Mouse (Mus musculus) embryonic stem cell, embryonic (primary cell): ENCODE data around the gene Npepps.

ENCODE experiments used
- CTCF ChIA-PET, 4 experiments: fragments of 300-600 bp in 2 of 4; fragments of 350-600 bp in 2 of 4; sonication (Branson Sonifier 250); formaldehyde crosslinking; loops; one replicate each; lab custom pipeline; 2022; ENCODE audit warnings: inconsistent platforms in 2 of 4; lab: Charles Lee
- POLR2A ChIA-PET, 4 experiments: fragments of 300-600 bp in 2 of 4; fragments of 350-600 bp in 2 of 4; sonication (Branson Sonifier 250); formaldehyde crosslinking; loops; one replicate each; lab custom pipeline; 2022; ENCODE audit warnings: antibody characterized with exemption in 4 of 4, inconsistent platforms in 1 of 4; lab: Charles Lee

The Npepps gene

GRCm38 (mm10) chr11:97229396-97229795, 51.0 kb downstream of the Npepps start:
- ChIA-PET CTCF (interaction anchor here in 1 of 4 experiments (1.5 kb wide), 1 partner anchor 15 kb away, joined by 3 read pairs; no protein-coding TSS in a partner anchor), POLR2A (interaction anchor here in 2 of 4 experiments (1.0 to 1.9 kb wide), 8 partner anchors 8 to 172 kb away, joined by 3 to 7 read pairs (median 3); no protein-coding TSS in a partner anchor)

GRCm38 (mm10) chr11:97228985-97229384, 51.5 kb downstream of the Npepps start:
- ChIA-PET POLR2A (interaction anchor here in 2 of 4 experiments (1.0 to 1.9 kb wide), 8 partner anchors 9 to 172 kb away, joined by 3 to 7 read pairs (median 3); no protein-coding TSS in a partner anchor), CTCF (interaction anchor here in 1 of 4 experiments (1.5 kb wide), 1 partner anchor 15 kb away, joined by 3 read pairs; no protein-coding TSS in a partner anchor)

- POLR2A ChIA-PET: no interaction called here
- CTCF ChIA-PET: no interaction called here
Measured at GRCm38 (mm10) chr11:97226131-97226530, 54.3 kb downstream of the Npepps start.

GRCm38 (mm10) chr11:97223485-97223884, 57.0 kb downstream of the Npepps start:
- ChIA-PET POLR2A (interaction anchor here in 1 of 4 experiments (1.1 to 2.2 kb wide), 4 partner anchors 9 to 39 kb away, joined by 3 to 10 read pairs (median 4); no protein-coding TSS in a partner anchor), CTCF (no interaction called here)

DNA sequence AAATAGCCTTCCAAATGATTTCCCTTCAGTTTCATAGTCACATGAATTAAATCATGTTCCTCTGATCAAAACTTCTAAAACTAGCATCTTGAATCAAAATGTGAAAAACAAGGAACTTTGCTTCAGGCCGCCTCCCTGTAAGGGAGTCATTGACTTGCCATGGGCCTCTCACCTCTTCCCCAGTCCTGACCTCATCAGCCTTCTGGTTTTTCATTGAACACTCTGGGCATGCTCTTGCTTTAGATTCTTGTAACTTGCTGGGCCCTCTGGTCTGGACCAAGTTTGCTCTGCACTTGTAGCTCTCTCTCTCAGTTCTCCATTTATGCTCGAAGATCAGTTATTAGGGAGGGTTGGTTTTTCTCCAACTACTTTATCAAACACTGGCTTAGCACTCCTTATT, 58.8 kb downstream of the Npepps start:
- CTCF ChIA-PET: no interaction called here
- POLR2A ChIA-PET: interaction anchor here in 1 of 4 experiments (0.6 to 2.2 kb wide), 3 partner anchors 10 to 988 kb away, joined by 3 to 10 read pairs (median 3); no protein-coding TSS in a partner anchor

DNA sequence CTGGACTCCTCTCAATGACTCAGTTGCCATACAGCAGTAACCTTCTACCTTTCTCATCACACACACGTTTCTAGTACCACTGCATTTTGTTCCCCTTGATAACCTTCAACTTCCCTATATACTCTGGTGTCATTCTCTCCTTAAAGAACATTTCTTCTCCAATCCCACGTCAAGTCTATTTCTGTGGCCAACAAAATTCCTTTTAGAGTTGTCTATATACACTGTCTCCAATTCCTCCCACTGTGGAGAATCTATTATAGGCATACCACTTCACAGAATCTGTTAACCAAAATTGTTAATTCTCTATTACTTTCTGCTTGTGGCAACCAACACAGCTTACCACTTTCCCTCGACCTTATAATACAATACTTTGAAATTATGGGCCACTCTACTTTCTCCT, 60.2 kb downstream of the Npepps start:
- ChIA-PET CTCF (interaction anchor here in 1 of 4 experiments (1.5 kb wide), 1 partner anchor 28 kb away, joined by 3 read pairs; no protein-coding TSS in a partner anchor), POLR2A (interaction anchor here in 3 of 4 experiments (0.6 to 1.7 kb wide), 7 partner anchors 12 to 90 kb away, joined by 3 to 6 read pairs (median 4); no protein-coding TSS in a partner anchor)

- POLR2A ChIA-PET: interaction anchor here in 3 of 4 experiments (0.7 to 3.6 kb wide), 14 partner anchors 13 to 97 kb away, joined by 3 to 11 read pairs (median 4); partner anchors contain the start of gene Kpnb1 (in 1 of the 3)
Measured at GRCm38 (mm10) chr11:97214411-97214810, 66.0 kb downstream of the Npepps start.

GRCm38 (mm10) chr11:97210728-97211400, 69.6 kb downstream of the Npepps start:
- ChIA-PET CTCF (no interaction called here), POLR2A (interaction anchor here in 2 of 4 experiments (1.0 to 4.9 kb wide), 5 partner anchors 11 to 105 kb away, joined by 3 to 18 read pairs (median 5); partner anchors contain the start of genes Kpnb1 (in 1 of the 2) and Mrpl45 (in 1 of the 2))

More at GRCm38 (mm10) chr11:97214411-97214810, 66.0 kb downstream of the Npepps start:
- CTCF ChIA-PET: interaction anchor here in 2 of 4 experiments (1.0 to 1.9 kb wide), 2 partner anchors 15 to 96 kb away, joined by 3 to 5 read pairs; no protein-coding TSS in a partner anchor

- ChIA-PET POLR2A (interaction anchor here in 2 of 4 experiments (0.6 to 4.9 kb wide), 8 partner anchors 9 to 184 kb away, joined by 3 to 18 read pairs (median 4); partner anchors contain the start of gene Kpnb1 (in 1 of the 2)), CTCF (interaction anchor here in 1 of 4 experiments (0.5 kb wide), 1 partner anchor 115 kb away, joined by 5 read pairs; no protein-coding TSS in a partner anchor)
Measured at GRCm38 (mm10) chr11:97207011-97207422, 73.4 kb downstream of the Npepps start.

DNA sequence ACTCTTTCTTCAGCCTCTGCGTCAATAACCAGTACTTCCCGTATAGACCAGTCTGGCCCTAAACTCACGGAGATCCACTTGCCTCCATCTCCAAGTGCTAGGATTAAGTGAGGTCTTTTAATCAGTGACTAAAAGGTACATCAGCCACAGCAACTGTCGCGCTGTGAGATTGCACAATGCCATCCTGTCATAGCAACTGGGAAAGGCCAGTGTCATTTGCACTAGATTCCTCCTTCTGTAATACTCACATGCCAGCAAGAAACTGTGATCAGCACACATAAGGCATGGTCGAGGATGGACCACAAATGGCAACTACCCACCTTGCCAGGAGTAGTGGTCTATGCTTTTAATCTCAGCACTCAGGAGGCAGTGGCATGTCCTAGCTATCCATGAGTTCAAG, 80.9 kb downstream of the Npepps start:
- ChIA-PET CTCF (interaction anchor here in 3 of 4 experiments (0.5 to 2.0 kb wide), 7 partner anchors 8 to 327 kb away, joined by 3 to 12 read pairs (median 3); partner anchors contain the start of gene Osbpl7 (in 1 of the 3)), POLR2A (interaction anchor here (0.6 to 1.9 kb wide), 10 partner anchors 10 to 222 kb away, joined by 3 to 7 read pairs (median 4); partner anchors contain the start of genes Kpnb1 (in 1 of the 4) and Mrpl45 (in 1 of the 4))

DNA sequence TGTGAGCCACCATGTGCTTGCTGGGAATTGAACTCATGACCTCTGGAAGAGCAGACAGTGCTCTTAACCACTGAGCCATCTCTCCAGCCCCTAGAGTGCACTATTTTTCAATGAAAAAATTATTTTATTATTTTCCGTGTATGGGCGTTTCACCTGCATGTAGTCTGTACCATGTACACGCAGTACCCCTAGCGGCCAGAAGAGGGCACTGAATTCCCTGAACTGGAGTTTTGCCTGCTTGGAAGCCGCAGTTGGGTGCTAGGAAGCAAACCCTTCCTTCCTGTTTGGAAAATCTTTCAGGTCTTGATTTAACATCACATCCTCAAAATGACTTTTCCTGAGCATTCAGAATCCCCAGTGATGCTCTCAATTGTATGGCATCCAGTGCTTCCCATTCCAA, 81.8 kb downstream of the Npepps start:
- POLR2A ChIA-PET: interaction anchor here in 1 of 4 experiments (0.7 kb wide), 1 partner anchor 8 kb away, joined by 5 read pairs; no protein-coding TSS in a partner anchor
- CTCF ChIA-PET: interaction anchor here in 1 of 4 experiments (0.6 to 2.1 kb wide), 3 partner anchors 57 to 282 kb away, joined by 6 to 8 read pairs (median 6); partner anchors contain the start of gene Cdk5rap3

GRCm38 (mm10) chr11:97197021-97197420, 83.4 kb downstream of the Npepps start:
- POLR2A ChIA-PET: interaction anchor here (0.6 to 2.8 kb wide), 14 partner anchors 9 to 403 kb away, joined by 3 to 23 read pairs (median 4); partner anchors contain the start of gene Kpnb1 (in 2 of the 4)
- CTCF ChIA-PET: interaction anchor here in 3 of 4 experiments (0.5 to 2.1 kb wide), 15 partner anchors 10 to 281 kb away, joined by 3 to 8 read pairs (median 4); partner anchors contain the start of gene Cdk5rap3 (in 1 of the 3)

GRCm38 (mm10) chr11:97196541-97196940, 83.9 kb downstream of the Npepps start:
- ChIA-PET CTCF (interaction anchor here in 3 of 4 experiments (0.5 to 2.1 kb wide), 10 partner anchors 9 to 280 kb away, joined by 3 to 8 read pairs (median 4); partner anchors contain the start of gene Cdk5rap3 (in 1 of the 3)), POLR2A (interaction anchor here (0.6 to 2.8 kb wide), 14 partner anchors 8 to 205 kb away, joined by 3 to 23 read pairs (median 4); partner anchors contain the start of gene Kpnb1 (in 2 of the 4))

GRCm38 (mm10) chr11:97192621-97192951, 87.9 kb downstream of the Npepps start:
- ChIA-PET CTCF (interaction anchor here in 3 of 4 experiments (0.6 to 1.4 kb wide), 12 partner anchors 9 to 211 kb away, joined by 3 to 5 read pairs (median 3); no protein-coding TSS in a partner anchor), POLR2A (interaction anchor here in 3 of 4 experiments (0.6 to 1.6 kb wide), 15 partner anchors 8 to 171 kb away, joined by 3 to 13 read pairs (median 3); partner anchors contain the start of gene Mrpl45 (in 1 of the 3))

DNA sequence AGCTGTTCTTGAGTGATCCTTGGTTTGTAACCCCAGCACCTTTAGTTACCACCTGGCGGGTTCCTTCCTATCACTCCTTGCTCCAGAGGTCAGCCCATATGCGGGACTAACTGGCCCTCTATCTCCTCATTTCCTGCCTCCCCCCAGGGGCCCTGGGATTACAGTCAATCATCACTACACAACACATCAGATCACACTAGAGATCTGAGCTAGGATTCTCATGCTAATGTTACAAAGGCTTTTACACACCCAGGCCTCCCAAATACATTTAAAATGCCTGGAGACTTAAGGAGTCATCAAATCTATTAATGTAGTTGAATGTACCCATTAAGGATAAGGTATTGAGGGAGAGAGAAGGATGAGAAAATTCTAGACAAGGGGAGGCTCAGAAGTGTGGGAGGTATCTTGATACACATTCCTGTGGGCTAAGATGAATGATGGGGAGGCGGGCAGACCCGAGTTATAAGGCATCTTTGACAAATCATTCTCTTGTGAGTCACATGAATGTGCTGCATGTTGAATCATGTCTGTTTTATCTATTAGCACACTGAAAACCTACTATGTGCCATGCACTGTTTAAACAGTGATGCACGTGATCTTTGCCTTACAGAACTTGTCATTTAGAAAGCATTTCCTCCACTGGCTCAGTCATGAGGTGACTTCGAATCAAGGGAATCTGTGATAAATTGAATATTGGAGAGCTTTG, 88.4 kb downstream of the Npepps start:
- POLR2A ChIA-PET: interaction anchor here (0.6 to 1.6 kb wide), 20 partner anchors 8 to 1863 kb away, joined by 3 to 6 read pairs (median 3); partner anchors contain the start of genes Mllt6 (in 1 of the 4), Mrpl45 (in 1 of the 4) and Tbkbp1 (in 1 of the 4)
- CTCF ChIA-PET: interaction anchor here in 3 of 4 experiments (0.6 to 1.4 kb wide), 13 partner anchors 8 to 211 kb away, joined by 3 to 5 read pairs (median 3); no protein-coding TSS in a partner anchor

DNA sequence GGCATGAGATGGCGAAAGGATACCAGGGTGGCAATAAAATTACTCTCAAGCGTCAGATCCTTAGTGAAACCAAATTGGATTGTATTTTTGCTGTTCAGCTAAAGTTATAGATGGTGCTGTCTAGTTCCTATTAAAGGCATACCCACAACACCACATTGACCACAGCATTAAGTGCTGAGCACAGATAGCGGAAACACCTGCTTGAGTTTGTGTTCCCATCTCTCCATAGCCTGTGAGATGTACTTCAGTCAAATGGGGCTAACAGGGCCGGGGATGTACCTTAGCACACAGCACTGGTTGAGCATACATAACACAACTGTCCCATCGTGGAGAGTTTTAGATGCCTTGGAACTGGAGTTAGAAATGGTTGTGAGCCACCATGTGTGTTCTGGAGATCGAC, 89.4 kb downstream of the Npepps start:
- ChIA-PET CTCF (interaction anchor here in 1 of 4 experiments (0.9 kb wide), 1 partner anchor 9 kb away, joined by 3 read pairs; no protein-coding TSS in a partner anchor), POLR2A (interaction anchor here in 3 of 4 experiments (0.5 to 1.6 kb wide), 9 partner anchors 8 to 146 kb away, joined by 3 to 6 read pairs (median 4); no protein-coding TSS in a partner anchor)

DNA sequence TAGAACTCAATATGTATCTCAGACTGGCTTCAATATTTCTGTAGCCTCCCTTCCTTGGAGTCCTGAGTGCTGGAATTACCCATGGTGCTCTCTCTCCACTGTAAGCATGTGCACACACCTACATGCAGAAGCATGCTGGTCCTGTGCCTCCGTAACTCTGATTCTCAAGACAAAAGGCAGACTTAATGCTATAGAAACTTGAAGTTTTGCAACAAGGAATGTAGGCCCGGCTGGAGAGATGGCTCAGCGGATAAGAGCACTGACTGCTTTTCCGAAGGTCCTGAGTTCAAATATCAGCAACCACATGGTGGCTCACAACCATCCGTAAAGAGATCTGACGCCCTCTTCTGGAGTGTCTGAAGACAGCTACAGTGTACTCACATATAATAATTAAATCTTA, 90.8 kb downstream of the Npepps start:
- CTCF ChIA-PET: interaction anchor here in 2 of 4 experiments (0.6 to 1.2 kb wide), 7 partner anchors 24 to 273 kb away, joined by 3 read pairs; partner anchors contain the start of gene Cdk5rap3 (in 1 of the 2)
- POLR2A ChIA-PET: interaction anchor here in 3 of 4 experiments (0.5 to 4.5 kb wide), 16 partner anchors 8 to 212 kb away, joined by 3 to 52 read pairs (median 4); partner anchors contain the start of genes Lrrc46 (in 1 of the 3), Mrpl10 (in 1 of the 3) and Mrpl45 (in 1 of the 3)
